Comparison of ENCODE assay signal across 25 mouse cellular contexts in the genomic region with DNA sequence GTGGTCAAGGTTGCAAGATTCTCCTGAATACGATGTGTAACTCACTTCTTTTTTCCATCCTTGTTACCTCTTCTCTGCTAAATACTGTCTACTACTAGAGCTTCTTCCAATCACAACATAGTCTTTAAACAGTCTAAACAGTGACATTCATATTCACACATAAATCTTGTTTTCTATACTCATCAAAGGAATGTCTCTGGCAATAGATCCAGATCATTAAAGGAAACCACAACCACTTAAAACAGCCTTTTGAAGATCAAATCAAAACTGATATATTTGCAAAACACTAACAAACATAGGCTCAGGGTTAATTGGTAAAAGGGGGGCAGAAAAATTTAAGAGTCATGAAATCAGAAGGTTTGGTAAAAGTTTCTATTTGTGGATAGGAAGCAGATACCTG. TPM values are rescaled to one million over a fixed set of nuclear protein-coding genes. Genes with fewer than 3 reads are reported as not detected.
DNase-seq lines count a peak whose midpoint lies in the region; ATAC-seq lines count a peak whose summit lies in the region.
"Had no signal": no experiment of that assay in that cellular context is flagged by ENCODE, and none has a peak within 500 bp of the region (broad histone marks: within the 10 kb centered on the region; RNA-seq: fewer than 3 reads in every experiment).

No protein-coding gene starts in this region.

- DNase-seq in CD4-positive helper T cell, adult 2 months (ENCODE audit: low read depth, low spot score) = peak; percentile 29
- DNase-seq in naive thymus-derived CD4-positive, alpha-beta T cell, adult 2 months (ENCODE audit: low read depth) = peak; percentile 12
- no peak for DNase-seq in cerebellum, postnatal 10 days
- DNase-seq: adrenal gland, adult 2 months; adrenal gland, postnatal 10 days; adrenal gland, postnatal 25 days; B cell, adult 2 months; cerebellum, adult 11 months; cerebellum, adult 18-20 months; cerebellum, adult 8-10 months; cerebellum, adult 9-11 months; cerebellum, postnatal 25 days; forebrain, postnatal 0 days had no signal

- ATAC-seq in activated CD4-positive, CD25-positive, alpha-beta regulatory T cell, adult 4 months = peak; percentile 59
- ATAC-seq in megakaryocyte-erythroid progenitor cell, adult 5-6 weeks (replicated peaks; ENCODE audit: low FRiP score, low TSS enrichment, poor library complexity, severe bottlenecking) = no peak
- ATAC-seq: forebrain, embryonic 13.5 days; forebrain, embryonic 15.5 days; forebrain, postnatal 0 days had no signal

RNA-seq across cellular contexts. Expression of gene Vmn2r92, which starts 38.0 kb away (rescaled TPM):
- polyA plus RNA-seq in activated CD4-positive, CD25-positive, alpha-beta regulatory T cell, adult 4 months (2017; shearing (Covaris generic)) = under 1 TPM in 1 of 2 experiments, not detected in 1; 0.05 TPM
- total RNA-seq in megakaryocyte-erythroid progenitor cell, adult 5-6 weeks (2014; fragmentation: Nextera tagmentation) = not detected in 2 replicates
- not detected in 2 replicates for total RNA-seq in megakaryocyte-erythroid progenitor cell, adult 5-6 weeks (2017)
- total RNA-seq: adrenal gland, adult 2 months; adrenal gland, postnatal 10 days; adrenal gland, postnatal 25 days; CH12.LX; forebrain, postnatal 0 days had no signal
- polyA plus RNA-seq: adrenal gland, adult 2 months; brain, embryonic 14.5 days; cortical plate, adult 2 months; embryonic facial prominence, embryonic 10.5 days; embryonic facial prominence, embryonic 12.5 days; embryonic facial prominence, embryonic 14.5 days; forebrain, embryonic 11.5 days; forebrain, embryonic 13.5 days; forebrain, embryonic 15.5 days; forebrain, postnatal 0 days; G1E had no signal

Comparison
In these comparisons a context has a peak if more than half of its experiments do, and no peak if none do; other contexts are left out.
1. DNase-seq: peak in CD4-positive helper T cell, adult 2 months (single experiment) and naive thymus-derived CD4-positive, alpha-beta T cell, adult 2 months (single experiment); none in cerebellum, postnatal 10 days (0 of 2).